Mouse (Mus musculus) heart, adult 2 months (tissue): Measurements from ENCODE around the gene Eomes. TPM values are rescaled to one million over a fixed set of nuclear protein-coding genes. Genes with fewer than 3 reads are reported as not detected.
A peak's percentile ranks its signal among the peaks of the same experiment; 100 is the strongest.

Experiments
- DNase-seq, 2 experiments: peaks; one replicate each; pipeline ENCODE4 v3.0.0; 2021
- H3K27ac ChIP-seq: fragments of 200-600 bp; 2 replicates; pipeline ENCODE4 v1.8.1; 2022
- H3K27me3 ChIP-seq: fragments of 200-500 bp; 2 replicates; pipeline ENCODE4 v1.6.1; 2012; ENCODE audit warnings: mild to moderate bottlenecking, low read length, inconsistent platforms, mixed read lengths; ENCODE audit not compliant: control insufficient read depth, insufficient read depth
- H3K36me3 ChIP-seq: fragments of 200-500 bp; 2 replicates; pipeline ENCODE4 v1.6.1; 2012; ENCODE audit warnings: low read length, inconsistent platforms; ENCODE audit not compliant: control insufficient read depth, insufficient read depth
- H3K4me1 ChIP-seq: fragments of 200-500 bp; 2 replicates; pipeline ENCODE4 v1.6.1; 2011; ENCODE audit warnings: low read length; ENCODE audit not compliant: control insufficient read depth, insufficient read depth
- H3K4me3 ChIP-seq: fragments of 200-600 bp; 2 replicates; pipeline ENCODE4 v1.8.1; 2022
- H3K79me2 ChIP-seq: fragments of 200-500 bp; replicated peaks from 2 replicates; pipeline ENCODE4 v1.6.1; 2012; ENCODE audit warnings: mild to moderate bottlenecking, inconsistent platforms, low read length, moderate library complexity, mixed read lengths; ENCODE audit not compliant: control insufficient read depth, insufficient read depth
- H3K9ac ChIP-seq: fragments of 200-500 bp; 2 replicates; pipeline ENCODE4 v1.6.1; 2012; ENCODE audit warnings: low read depth, mild to moderate bottlenecking, control low read depth, inconsistent platforms, low read length, mixed read lengths
- CTCF ChIP-seq: fragments of 200-600 bp; IDR thresholded peaks from 2 replicates; pipeline ENCODE4 v1.8.1; 2022; ENCODE audit warnings: antibody characterized with exemption, mild to moderate bottlenecking, moderate library complexity
- EP300 ChIP-seq: fragments of 200-500 bp; IDR thresholded peaks from 2 replicates; pipeline ENCODE4 v1.6.1; 2011; ENCODE audit warnings: low read depth, low read length, control low read depth; ENCODE audit not compliant: insufficient read depth
- POLR2A ChIP-seq: fragments of 200-500 bp; IDR thresholded peaks from 2 replicates; pipeline ENCODE4 v1.6.1; 2011; ENCODE audit warnings: mild to moderate bottlenecking, low read depth, low read length, control low read depth; ENCODE audit not compliant: insufficient read depth
- WGBS: fragments of 180-500 bp; shearing (Covaris S2); methylation state at CpG from one replicate; pipeline ENCODE4 v1.1.7; 2018; 5-methylcytosine and 5-hydroxymethylcytosine counted together
- intact Hi-C: fragments of 180-260 bp; cut with DNase I; formaldehyde crosslinking; loops from one replicate; pipeline ENCODE4 v1.15.1; 2025
- polyA plus RNA-seq: library from polyadenylated mRNA; depleted of rRNA; stranded (reverse); fragments of >200 nt; gene quantifications from 2 replicates; pipeline ENCODE4 v1.2.3, GENCODE M21; 2012
- total RNA-seq, 2 experiments: library from RNA; stranded (reverse); gene quantifications; 2 replicates each; pipeline ENCODE4 v1.2.3; 2021

Gene Eomes
- total and polyA plus RNA-seq, 3 experiments: 0.07 to 0.23 (median 0.13) TPM

DNA sequence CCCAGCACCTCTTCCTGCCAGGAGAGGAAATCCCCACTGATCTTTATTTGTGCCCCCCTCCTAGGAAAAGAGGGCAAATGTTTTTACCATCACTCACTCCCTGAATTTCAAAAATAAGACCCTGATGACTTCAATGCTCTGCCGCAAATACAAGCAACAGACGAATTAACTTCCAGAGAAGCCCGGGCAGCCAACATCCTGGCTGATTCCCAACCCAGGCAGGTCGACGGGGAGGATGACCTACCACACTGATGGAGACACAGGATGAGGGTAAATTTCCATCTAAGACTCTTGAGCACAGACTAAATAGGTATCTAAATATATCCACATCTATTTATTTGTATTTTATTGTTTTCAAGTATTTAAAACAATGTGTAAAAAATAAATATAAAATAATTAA is 20.0 kb upstream of the Eomes start:
- WGBS: 10% methylated on average over 5 of the region's 5 CpGs
- H3K27me3 ChIP-seq: peaks cover 2% of the 10 kb centered on the region; the same call in 1 of the 2 replicates
- H3K27ac ChIP-seq: no peak overlapping the region
- no peak for DNase-seq
- H3K9ac ChIP-seq: no peak overlapping the region
- intact Hi-C loops: no loop called here
- no peaks in the 10 kb centered on the region for H3K79me2 ChIP-seq
- H3K4me1 ChIP-seq: peaks cover 2% of the 10 kb centered on the region; the same call in 1 of the 2 replicates
- H3K36me3 ChIP-seq: no peaks in the 10 kb centered on the region
- no peak overlapping the region for H3K4me3 ChIP-seq
- no peak for TF ChIP-seq EP300

DNA sequence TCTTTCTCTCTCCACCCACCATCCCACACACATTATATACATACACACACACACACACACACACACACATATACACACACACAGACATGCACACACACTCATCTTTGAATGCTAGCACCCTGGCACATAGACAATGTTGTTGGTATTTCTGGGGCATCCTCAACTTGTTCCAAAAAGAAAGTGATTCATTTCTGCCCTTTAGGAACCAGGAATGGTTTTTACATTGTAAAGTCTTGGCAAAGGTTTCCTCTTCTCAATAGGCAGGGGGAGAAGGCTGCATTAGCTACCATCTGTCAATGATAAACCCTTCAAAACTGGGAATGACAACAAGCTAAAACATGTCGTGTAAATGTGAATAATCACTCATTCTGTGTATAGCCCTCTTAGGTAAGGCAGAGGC is 14.0 kb upstream of the Eomes start:
- H3K9ac ChIP-seq: no peak overlapping the region
- peaks cover 2% of the 10 kb centered on the region for H3K27me3 ChIP-seq
- no peaks in the 10 kb centered on the region for H3K4me1 ChIP-seq
- no peaks in the 10 kb centered on the region for H3K36me3 ChIP-seq
- TF ChIP-seq POLR2A (no peak), EP300 (no peak), CTCF (no peak)
- no peak overlapping the region for H3K4me3 ChIP-seq
- intact Hi-C loops: no loop called here
- WGBS: 43% methylated on average over 1 of the region's 1 CpGs
- no peak for DNase-seq
- no peaks in the 10 kb centered on the region for H3K79me2 ChIP-seq
- no peak overlapping the region for H3K27ac ChIP-seq

DNA sequence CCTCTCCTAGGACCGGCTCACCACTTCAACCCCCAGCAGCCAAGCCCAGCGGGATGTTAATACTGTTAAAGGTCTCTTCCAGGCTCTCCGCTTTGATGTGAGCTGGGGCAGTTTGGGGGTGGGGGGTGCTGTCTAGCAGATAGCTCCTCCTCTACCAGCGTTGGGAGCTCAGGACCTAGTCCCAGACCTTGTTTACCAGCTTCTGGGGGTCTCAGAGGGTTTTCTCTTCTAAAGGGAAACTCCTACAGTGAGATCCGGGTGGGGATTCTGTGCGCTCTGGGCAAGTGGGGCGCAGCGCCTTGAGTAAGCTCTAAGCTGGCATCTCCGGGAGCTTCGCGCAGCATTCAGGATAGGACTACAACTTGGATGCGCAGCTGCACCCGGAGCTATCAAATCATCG is 9.7 kb upstream of the Eomes start:
- intact Hi-C loops: no loop called here
- DNase-seq: no peak
- 7% methylated on average over 14 of the region's 14 CpGs for WGBS

DNA sequence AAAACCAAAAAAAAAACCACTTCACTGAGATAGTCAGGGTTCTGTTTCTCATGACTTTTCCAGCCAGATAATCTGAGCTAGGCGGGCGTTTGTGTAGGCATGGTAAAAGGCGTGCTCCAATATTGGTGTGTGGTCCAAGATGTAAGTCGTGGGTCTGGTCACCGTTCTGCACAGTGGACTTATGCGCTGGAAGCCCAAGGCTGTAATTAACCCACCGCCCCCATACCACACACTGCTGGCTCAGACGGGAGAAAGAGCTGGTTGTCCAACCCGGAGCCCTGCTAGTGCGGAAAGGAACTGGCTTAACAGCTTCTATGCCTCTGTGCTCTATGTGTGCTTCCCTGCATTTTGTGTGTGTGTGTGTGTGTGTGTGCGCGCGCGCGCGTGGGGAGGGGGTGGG is 8.7 kb upstream of the Eomes start:
- TF ChIP-seq EP300 (no peak), POLR2A (no peak), CTCF (no peak)
- Histone ChIP-seq H3K36me3 (no peaks in the 10 kb centered on the region), H3K4me3 (no peak overlapping the region), H3K27ac (no peak overlapping the region), H3K9ac (no peak overlapping the region), H3K79me2 (no peaks in the 10 kb centered on the region), H3K4me1 (no peaks in the 10 kb centered on the region), H3K27me3 (peaks cover 6% of the 10 kb centered on the region)
- WGBS: 16% methylated on average over 16 of the region's 16 CpGs
- DNase-seq: no peak
- intact Hi-C loops: no loop called here

More for the DNA sequence above, 9.7 kb upstream of the Eomes start:
- no peaks in the 10 kb centered on the region for H3K36me3 ChIP-seq
- H3K9ac ChIP-seq: no peak overlapping the region
- H3K27ac ChIP-seq: no peak overlapping the region
- no peak for TF ChIP-seq CTCF
- no peak for TF ChIP-seq EP300
- TF ChIP-seq POLR2A: no peak
- no peak overlapping the region for H3K4me3 ChIP-seq
- no peaks in the 10 kb centered on the region for H3K4me1 ChIP-seq
- H3K27me3 ChIP-seq: peaks cover 6% of the 10 kb centered on the region
- H3K79me2 ChIP-seq: no peaks in the 10 kb centered on the region

- Histone ChIP-seq H3K4me1 (no peaks in the 10 kb centered on the region), H3K27me3 (peaks cover 10% of the 10 kb centered on the region), H3K4me3 (no peak overlapping the region), H3K27ac (no peak overlapping the region), H3K36me3 (no peaks in the 10 kb centered on the region), H3K79me2 (no peaks in the 10 kb centered on the region), H3K9ac (no peak overlapping the region)
- TF ChIP-seq POLR2A (no peak), EP300 (no peak), CTCF (no peak)
- DNase-seq: no peak
- intact Hi-C loops: no loop called here
- WGBS: 29% methylated on average over 3 of the region's 3 CpGs
Observed at GRCm38 (mm10) chr9:118471296-118471695, 6.7 kb upstream of the Eomes start.

DNA sequence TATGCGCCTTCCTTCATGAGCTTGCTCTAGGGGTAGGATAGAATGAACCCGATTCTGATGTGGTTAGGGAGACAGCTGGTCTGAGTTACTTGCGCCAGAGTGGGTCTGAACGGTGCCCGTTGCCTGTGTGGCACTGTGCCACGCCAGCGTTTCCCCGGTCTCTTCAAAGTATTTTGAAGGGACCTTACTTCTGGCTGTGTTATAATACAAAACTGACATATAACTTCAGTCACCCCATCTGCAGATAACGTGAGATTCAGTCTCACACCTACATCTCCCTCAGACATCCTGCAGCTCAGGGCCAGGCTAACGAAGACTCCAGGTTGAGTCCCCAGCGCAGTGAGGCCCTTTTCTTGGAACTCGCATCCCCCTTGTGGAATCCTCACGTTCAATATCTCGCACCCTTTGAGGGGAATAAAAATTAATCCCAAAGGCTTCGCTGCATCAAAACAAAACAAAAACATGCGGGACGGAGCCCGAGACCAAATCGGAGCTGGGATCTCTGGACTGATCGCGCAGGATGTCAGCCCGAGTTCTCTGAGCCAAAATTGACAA is 1.7 kb upstream of the Eomes start:
- H3K27me3 ChIP-seq: peaks cover 34% of the 10 kb centered on the region
- no peak for TF ChIP-seq CTCF
- TF ChIP-seq EP300: no peak
- no peak for TF ChIP-seq POLR2A
- no peaks in the 10 kb centered on the region for H3K36me3 ChIP-seq
- 5% methylated on average over 22 of the region's 22 CpGs for WGBS
- intact Hi-C loops: no loop called here
- DNase-seq: peak in 1 of 2 experiments; percentile 26
- no peak overlapping the region for H3K9ac ChIP-seq
- no peaks in the 10 kb centered on the region for H3K79me2 ChIP-seq
- no peak overlapping the region for H3K27ac ChIP-seq
- peaks cover 4% of the 10 kb centered on the region for H3K4me1 ChIP-seq
- H3K4me3 ChIP-seq: no peak overlapping the region
